Mouse (Mus musculus): ENCODE results near the gene Krt17.

DNA sequence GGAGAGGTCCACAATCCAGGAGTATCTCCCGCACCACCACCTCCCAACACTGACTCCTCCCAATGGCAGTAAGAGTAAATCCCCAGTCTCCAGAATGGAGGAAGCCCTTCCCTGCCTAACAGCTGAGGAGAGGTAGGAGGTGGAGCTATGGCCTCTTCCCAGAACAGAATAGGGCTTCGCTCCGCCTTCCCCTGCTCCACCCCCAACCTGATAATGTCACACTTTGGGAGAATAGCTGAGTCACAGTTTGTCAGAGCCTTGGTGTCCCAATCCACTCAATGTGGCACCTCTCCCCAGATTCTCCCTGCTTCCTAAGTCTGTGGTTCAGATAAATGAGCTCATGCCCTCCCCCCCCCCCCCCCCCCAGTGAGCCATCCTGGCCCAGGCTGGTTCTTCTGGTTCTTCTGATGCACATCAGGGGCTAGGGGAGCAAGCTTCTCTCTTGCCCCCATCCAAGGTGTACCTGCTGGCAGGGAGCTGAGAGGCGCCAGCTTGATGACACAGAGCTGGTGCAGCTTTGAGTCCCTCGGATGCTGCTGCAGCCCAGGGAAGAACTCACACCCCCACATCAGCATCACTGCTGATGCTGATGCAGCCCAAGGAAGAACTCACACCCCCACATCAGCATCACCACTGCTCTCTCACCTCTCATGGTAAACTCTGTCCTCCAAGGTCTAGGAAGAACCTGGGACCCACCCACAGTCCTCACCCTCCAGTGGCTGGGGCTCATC lies 6.3 kb downstream of the Krt17 start:
- no peak for TF ChIP-seq CTCF (IDR thresholded peaks at IDR 0.05 in 2 of 3, conservative IDR thresholded peaks at IDR 0.05 in 1 of 3; ENCODE audit: control insufficient read depth in 1 of 3, insufficient read depth in 1 of 3, low read depth in 2 of 3, low read length in 3 of 3, poor library complexity in 1 of 3, severe bottlenecking in 1 of 3)
- TF ChIP-seq NRF1 (IDR thresholded peaks at IDR 0.05; ENCODE audit: insufficient read depth, low read depth, low read length, poor library complexity, severe bottlenecking) = no peak
- no peak for TF ChIP-seq HCFC1 (IDR thresholded peaks at IDR 0.05; ENCODE audit: low read depth, low read length)
- no peak for TF ChIP-seq POLR2A (IDR thresholded peaks at IDR 0.05; ENCODE audit: control insufficient read depth in 1 of 2, insufficient read depth in 1 of 2, low read depth in 1 of 2, low read length in 2 of 2, poor library complexity in 1 of 2)
- no peak for TF ChIP-seq MAZ (IDR thresholded peaks at IDR 0.05; ENCODE audit: low read depth, low read length)
- TF ChIP-seq RAD21 (IDR thresholded peaks at IDR 0.05; ENCODE audit: low read depth, low read length) = no peak
- TF ChIP-seq GATA1 (IDR thresholded peaks at IDR 0.05; ENCODE audit: low read depth, low read length) = no peak

All from MEL (cell line).